Mouse (Mus musculus): ENCODE results near the gene Kcnk2. TPM values are rescaled to one million over a fixed set of nuclear protein-coding genes. Genes with fewer than 3 reads are reported as not detected.

The Kcnk2 gene
- polyA plus RNA-seq, 1 experiment from 2014 or later, result 6.2 TPM

- DNase-seq (ENCODE audit: low spot score) (no peak), ATAC-seq (replicated peaks; ENCODE audit: insufficient number of reproducible peaks, low FRiP score, low TSS enrichment, low read depth) (no peak)
- H3K4me2 ChIP-seq (ENCODE audit: low read depth, low read length), result no peak overlapping the region
- WGBS, result 80% methylated on average over 6 of the region's 6 CpGs
- no peak overlapping the region for H3K27ac ChIP-seq (replicated peaks; ENCODE audit: low read depth, low read length)
- H3K9me3 ChIP-seq (replicated peaks; ENCODE audit: control insufficient read depth, low read length), result no peaks in the 10 kb centered on the region
- H3K4me1 ChIP-seq (ENCODE audit: control insufficient read depth, insufficient read depth, low read length), result no peaks in the 10 kb centered on the region
- H3K36me3 ChIP-seq (replicated peaks; ENCODE audit: control insufficient read depth, insufficient read depth, low read depth, low read length), result no peaks in the 10 kb centered on the region
- H3K27me3 ChIP-seq (ENCODE audit: control insufficient read depth, insufficient read depth, low read length), result no peaks in the 10 kb centered on the region
- H3K9ac ChIP-seq (replicated peaks; ENCODE audit: low read length), result no peak overlapping the region
- no peak overlapping the region for H3K4me3 ChIP-seq (ENCODE audit: low read depth, low read length)
Observed at GRCm38 (mm10) chr1:189165756-189166155, 236.3 kb downstream of the Kcnk2 start.

- ATAC-seq (replicated peaks; ENCODE audit: insufficient number of reproducible peaks, low FRiP score, low TSS enrichment, low read depth) (no peak), DNase-seq (ENCODE audit: low spot score) (no peak)
- no peaks in the 10 kb centered on the region for H3K27me3 ChIP-seq (ENCODE audit: control insufficient read depth, insufficient read depth, low read length)
- no peak overlapping the region for H3K4me3 ChIP-seq (ENCODE audit: low read depth, low read length)
- no peak overlapping the region for H3K9ac ChIP-seq (replicated peaks; ENCODE audit: low read length)
- H3K4me1 ChIP-seq (ENCODE audit: control insufficient read depth, insufficient read depth, low read length), result no peaks in the 10 kb centered on the region
- no peaks in the 10 kb centered on the region for H3K36me3 ChIP-seq (replicated peaks; ENCODE audit: control insufficient read depth, insufficient read depth, low read depth, low read length)
- H3K4me2 ChIP-seq (ENCODE audit: low read depth, low read length), result no peak overlapping the region
- H3K9me3 ChIP-seq (replicated peaks; ENCODE audit: control insufficient read depth, low read length), result no peaks in the 10 kb centered on the region
- 82% methylated on average over 6 of the region's 6 CpGs for WGBS
- no peak overlapping the region for H3K27ac ChIP-seq (replicated peaks; ENCODE audit: low read depth, low read length)
Observed at GRCm38 (mm10) chr1:189165141-189165540, 236.9 kb downstream of the Kcnk2 start.

GRCm38 (mm10) chr1:189164721-189165120 lies 237.4 kb downstream of the Kcnk2 start:
- H3K9ac ChIP-seq (replicated peaks; ENCODE audit: low read length), result no peak overlapping the region
- no peak overlapping the region for H3K4me2 ChIP-seq (ENCODE audit: low read depth, low read length)
- 88% methylated on average over 4 of the region's 4 CpGs for WGBS
- no peak for ATAC-seq (replicated peaks; ENCODE audit: insufficient number of reproducible peaks, low FRiP score, low TSS enrichment, low read depth)
- H3K27me3 ChIP-seq (ENCODE audit: control insufficient read depth, insufficient read depth, low read length), result no peaks in the 10 kb centered on the region
- H3K36me3 ChIP-seq (replicated peaks; ENCODE audit: control insufficient read depth, insufficient read depth, low read depth, low read length), result no peaks in the 10 kb centered on the region
- no peak for DNase-seq (ENCODE audit: low spot score)
- no peak overlapping the region for H3K4me3 ChIP-seq (ENCODE audit: low read depth, low read length)
- no peak overlapping the region for H3K27ac ChIP-seq (replicated peaks; ENCODE audit: low read depth, low read length)
- no peaks in the 10 kb centered on the region for H3K9me3 ChIP-seq (replicated peaks; ENCODE audit: control insufficient read depth, low read length)
- no peaks in the 10 kb centered on the region for H3K4me1 ChIP-seq (ENCODE audit: control insufficient read depth, insufficient read depth, low read length)

- DNase-seq (ENCODE audit: low spot score) (no peak), ATAC-seq (replicated peaks; ENCODE audit: insufficient number of reproducible peaks, low FRiP score, low TSS enrichment, low read depth) (no peak)
- Histone ChIP-seq H3K27ac (replicated peaks; ENCODE audit: low read depth, low read length) (no peak overlapping the region), H3K4me3 (ENCODE audit: low read depth, low read length) (no peak overlapping the region), H3K4me1 (ENCODE audit: control insufficient read depth, insufficient read depth, low read length) (no peaks in the 10 kb centered on the region), H3K36me3 (replicated peaks; ENCODE audit: control insufficient read depth, insufficient read depth, low read depth, low read length) (no peaks in the 10 kb centered on the region), H3K27me3 (ENCODE audit: control insufficient read depth, insufficient read depth, low read length) (no peaks in the 10 kb centered on the region), H3K4me2 (ENCODE audit: low read depth, low read length) (no peak overlapping the region), H3K9me3 (replicated peaks; ENCODE audit: control insufficient read depth, low read length) (no peaks in the 10 kb centered on the region), H3K9ac (replicated peaks; ENCODE audit: low read length) (no peak overlapping the region)
- 97% methylated on average over 2 of the region's 2 CpGs for WGBS
Observed at GRCm38 (mm10) chr1:189164241-189164640, 237.8 kb downstream of the Kcnk2 start.

Small RNA genes within 50 kb of the gene (microRNA-seq; reads per million reads assigned to microRNA genes)
- gene Gm24092 (ENCODE audit: borderline number of aligned reads), result not detected

Measured in embryonic facial prominence, embryonic 11.5 days (tissue).